Mouse (Mus musculus): ENCODE results near the gene Arrdc2. TPM values are rescaled to one million over a fixed set of nuclear protein-coding genes. Genes with fewer than 3 reads are reported as not detected.

Gene Arrdc2
- total RNA-seq, 2 experiments from 2014 or later: 27.3 to 62.9 TPM

- peak; percentile 80 for ATAC-seq (replicated peaks; ENCODE audit: low FRiP score, poor library complexity, severe bottlenecking)
Observed at GRCm38 (mm10) chr8:70865350-70866000, 26.0 kb upstream of the Arrdc2 start.

- no peak for ATAC-seq (replicated peaks; ENCODE audit: low FRiP score, poor library complexity, severe bottlenecking)
Observed at GRCm38 (mm10) chr8:70864712-70865221, 25.2 kb upstream of the Arrdc2 start.

GRCm38 (mm10) chr8:70863956-70864711, 24.6 kb upstream of the Arrdc2 start:
- no peak for ATAC-seq (replicated peaks; ENCODE audit: low FRiP score, poor library complexity, severe bottlenecking)

- ATAC-seq (replicated peaks; ENCODE audit: low FRiP score, poor library complexity, severe bottlenecking): no peak
Observed at GRCm38 (mm10) chr8:70862824-70863641, 23.5 kb upstream of the Arrdc2 start, which contains the start of gene Kcnn1. Kcnn1 (minus strand) TSS chr8:70863258.

- no peak for ATAC-seq (replicated peaks; ENCODE audit: low FRiP score, poor library complexity, severe bottlenecking)
Observed at GRCm38 (mm10) chr8:70857516-70857915, 18.0 kb upstream of the Arrdc2 start.

GRCm38 (mm10) chr8:70856541-70857197, 17.1 kb upstream of the Arrdc2 start:
- ATAC-seq (replicated peaks; ENCODE audit: low FRiP score, poor library complexity, severe bottlenecking): peak; percentile 73

- ATAC-seq (replicated peaks; ENCODE audit: low FRiP score, poor library complexity, severe bottlenecking): no peak
Observed at GRCm38 (mm10) chr8:70856028-70856427, 16.5 kb upstream of the Arrdc2 start.

- ATAC-seq (replicated peaks; ENCODE audit: low FRiP score, poor library complexity, severe bottlenecking): no peak
Observed at GRCm38 (mm10) chr8:70853863-70854262, 14.3 kb upstream of the Arrdc2 start.

- ATAC-seq (replicated peaks; ENCODE audit: low FRiP score, poor library complexity, severe bottlenecking): no peak
Observed at GRCm38 (mm10) chr8:70852595-70853231, 13.2 kb upstream of the Arrdc2 start.

GRCm38 (mm10) chr8:70851837-70852236, 12.3 kb upstream of the Arrdc2 start:
- no peak for ATAC-seq (replicated peaks; ENCODE audit: low FRiP score, poor library complexity, severe bottlenecking)

- no peak for ATAC-seq (replicated peaks; ENCODE audit: low FRiP score, poor library complexity, severe bottlenecking)
Observed at GRCm38 (mm10) chr8:70850947-70851346, 11.4 kb upstream of the Arrdc2 start.

- no peak for ATAC-seq (replicated peaks; ENCODE audit: low FRiP score, poor library complexity, severe bottlenecking)
Observed at GRCm38 (mm10) chr8:70850132-70850845, 10.8 kb upstream of the Arrdc2 start.

GRCm38 (mm10) chr8:70849333-70849990, 9.9 kb upstream of the Arrdc2 start:
- no peak for ATAC-seq (replicated peaks; ENCODE audit: low FRiP score, poor library complexity, severe bottlenecking)

GRCm38 (mm10) chr8:70846371-70847154, 7.0 kb upstream of the Arrdc2 start:
- ATAC-seq (replicated peaks; ENCODE audit: low FRiP score, poor library complexity, severe bottlenecking): no peak

- no peak for ATAC-seq (replicated peaks; ENCODE audit: low FRiP score, poor library complexity, severe bottlenecking)
Observed at GRCm38 (mm10) chr8:70845108-70845507, 5.6 kb upstream of the Arrdc2 start.

GRCm38 (mm10) chr8:70844523-70844922, 5.0 kb upstream of the Arrdc2 start:
- ATAC-seq (replicated peaks; ENCODE audit: low FRiP score, poor library complexity, severe bottlenecking): peak; percentile 32

GRCm38 (mm10) chr8:70843941-70844340, 4.4 kb upstream of the Arrdc2 start:
- ATAC-seq (replicated peaks; ENCODE audit: low FRiP score, poor library complexity, severe bottlenecking): no peak

All from erythroid progenitor cell, adult 5-6 weeks (primary cell).